Mouse (Mus musculus): Measurements from ENCODE around the gene Sncg. TPM values are rescaled to one million over a fixed set of nuclear protein-coding genes. Genes with fewer than 3 reads are reported as not detected.
"Not testable (repeated sequence)": the region's sequence is repeated elsewhere in the genome, so short reads cannot be mapped to it uniquely, and the experiment has no call there.

Gene Sncg
- polyA plus RNA-seq (2015; fragmentation: Nextera tagmentation; extraction: Ambion mirVana), result 6.8 and 8.0 TPM in 2 replicates

DNA sequence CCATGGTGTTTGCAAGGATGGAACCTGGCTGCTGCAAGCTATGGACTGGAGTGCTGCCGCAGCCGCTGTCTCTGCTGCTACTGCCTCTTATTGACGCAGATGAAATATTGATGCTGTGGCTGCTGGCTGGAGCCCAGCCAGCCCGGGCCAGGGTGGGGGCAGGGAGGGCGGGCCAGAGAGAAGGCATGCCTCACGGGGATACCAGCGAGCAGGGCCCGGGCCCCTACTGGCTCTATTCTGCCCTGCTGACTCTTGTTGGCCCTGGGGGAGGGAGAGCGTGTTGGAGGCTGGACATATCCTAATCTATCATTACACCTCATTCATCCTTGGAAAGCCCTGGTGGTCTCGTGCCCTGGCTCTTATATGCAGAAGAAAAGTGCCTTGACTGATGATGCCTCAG, at the start of gene Sncg:
TSS of gene Sncg (minus strand) at position 213 of the 400 bp plus-strand sequence.
- H3K27ac ChIP-seq (ENCODE audit: low read length), result 0 out of 2 replicates have a peak within 1 kb of the TSS, but pooled peaks have one; percentile 43
- H3K4me2 ChIP-seq (ENCODE audit: low read depth, low read length), result peak within 1 kb of the TSS; percentile 49
- no peaks in the 10 kb centered on the region for H3K27me3 ChIP-seq (ENCODE audit: control insufficient read depth, insufficient read depth, low read depth, low read length)
- H3K4me1 ChIP-seq (replicated peaks; ENCODE audit: control insufficient read depth, insufficient read depth, low read length), result peaks cover 24% of the 10 kb centered on the region
- no peaks in the 10 kb centered on the region for H3K36me3 ChIP-seq (ENCODE audit: control insufficient read depth, insufficient read depth, low read length)
- 19% methylated on average over 10 of the region's 10 CpGs for WGBS
- peak; percentile 48; the same call in 1 of the 2 replicates for ATAC-seq (ENCODE audit: low read depth)
- H3K4me3 ChIP-seq (ENCODE audit: low read length), result peak within 1 kb of the TSS; percentile 40
- 0 out of 2 replicates have a peak within 1 kb of the TSS, but pooled peaks have one; percentile 20 for H3K9ac ChIP-seq (ENCODE audit: low read length)
- H3K9me3 ChIP-seq (ENCODE audit: control insufficient read depth, low read length), result no peaks in the 10 kb centered on the region

GRCm38 (mm10) chr14:34421078-34421477, 46.5 kb upstream of the Sncg start:
- Histone ChIP-seq H3K9me3 (ENCODE audit: control insufficient read depth, low read length) (no peaks in the 10 kb centered on the region), H3K4me1 (replicated peaks; ENCODE audit: control insufficient read depth, insufficient read depth, low read length) (no peaks in the 10 kb centered on the region), H3K4me2 (ENCODE audit: low read depth, low read length) (no peak overlapping the region), H3K4me3 (ENCODE audit: low read length) (no peak overlapping the region), H3K9ac (ENCODE audit: low read length) (no peak overlapping the region), H3K27me3 (ENCODE audit: control insufficient read depth, insufficient read depth, low read depth, low read length) (no peaks in the 10 kb centered on the region), H3K36me3 (ENCODE audit: control insufficient read depth, insufficient read depth, low read length) (peaks cover 26% of the 10 kb centered on the region), H3K27ac (ENCODE audit: low read length) (no peak overlapping the region)
- WGBS, result 92% methylated on average over 1 of the region's 1 CpGs
- no peak for ATAC-seq (ENCODE audit: low read depth)

- Histone ChIP-seq H3K4me2 (ENCODE audit: low read depth, low read length) (no peak overlapping the region), H3K27me3 (ENCODE audit: control insufficient read depth, insufficient read depth, low read depth, low read length) (no peaks in the 10 kb centered on the region), H3K4me3 (ENCODE audit: low read length) (no peak overlapping the region), H3K27ac (ENCODE audit: low read length) (no peak overlapping the region), H3K4me1 (replicated peaks; ENCODE audit: control insufficient read depth, insufficient read depth, low read length) (no peaks in the 10 kb centered on the region), H3K9me3 (ENCODE audit: control insufficient read depth, low read length) (no peaks in the 10 kb centered on the region), H3K36me3 (ENCODE audit: control insufficient read depth, insufficient read depth, low read length) (peaks cover 38% of the 10 kb centered on the region), H3K9ac (ENCODE audit: low read length) (no peak overlapping the region)
- no peak for ATAC-seq (ENCODE audit: low read depth)
- 85% methylated on average over 5 of the region's 5 CpGs for WGBS
Observed at GRCm38 (mm10) chr14:34417501-34417900, 42.9 kb upstream of the Sncg start.

- H3K4me3 ChIP-seq (ENCODE audit: low read length); H3K4me2 ChIP-seq (ENCODE audit: low read depth, low read length); ATAC-seq (ENCODE audit: low read depth); H3K27ac ChIP-seq (ENCODE audit: low read length); H3K4me1 ChIP-seq (replicated peaks; ENCODE audit: control insufficient read depth, insufficient read depth, low read length); H3K9ac ChIP-seq (ENCODE audit: low read length); H3K27me3 ChIP-seq (ENCODE audit: control insufficient read depth, insufficient read depth, low read depth, low read length); H3K9me3 ChIP-seq (ENCODE audit: control insufficient read depth, low read length): not testable (repeated sequence)
- WGBS, result 96% methylated on average over 4 of the region's 4 CpGs
- peaks cover 37% of the 10 kb centered on the region for H3K36me3 ChIP-seq (ENCODE audit: control insufficient read depth, insufficient read depth, low read length)
Observed at GRCm38 (mm10) chr14:34416946-34417345, 42.4 kb upstream of the Sncg start.

DNA sequence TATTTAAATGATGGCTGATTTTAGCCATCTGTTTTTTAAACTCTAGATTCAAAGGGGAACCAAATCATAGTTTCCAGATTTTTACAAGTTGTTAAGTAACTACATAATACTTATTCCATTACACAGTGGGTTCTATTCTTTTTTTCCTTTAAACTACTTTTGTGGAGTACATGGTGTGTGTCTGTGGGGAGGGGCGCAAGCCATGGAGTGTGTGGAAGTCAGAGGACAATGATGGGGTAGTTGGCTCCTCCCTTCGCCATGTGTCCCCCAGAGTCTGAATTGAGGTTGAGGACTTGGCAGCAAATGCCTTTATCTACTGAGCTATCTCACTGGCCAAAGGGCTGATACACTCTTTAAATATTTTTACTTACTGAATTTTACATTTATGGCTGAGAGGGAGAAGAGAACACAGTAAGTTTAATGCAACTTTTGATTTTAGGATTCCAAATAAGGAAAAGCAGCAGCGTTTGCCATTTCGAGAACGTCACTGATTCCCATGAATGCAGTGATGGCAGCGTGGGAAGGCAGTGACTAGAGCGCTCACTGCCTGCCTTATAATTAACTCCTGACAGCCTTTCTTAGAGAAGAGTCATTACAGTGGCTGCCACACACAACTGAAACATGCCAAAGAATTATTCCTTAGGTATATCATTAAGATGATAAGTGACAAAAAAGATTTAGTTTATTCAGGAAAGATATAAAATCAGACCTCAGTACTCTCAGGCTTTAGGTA, 37.7 kb upstream of the Sncg start:
- Histone ChIP-seq H3K9ac (ENCODE audit: low read length) (no peak overlapping the region), H3K4me1 (replicated peaks; ENCODE audit: control insufficient read depth, insufficient read depth, low read length) (no peaks in the 10 kb centered on the region), H3K4me2 (ENCODE audit: low read depth, low read length) (no peak overlapping the region), H3K9me3 (ENCODE audit: control insufficient read depth, low read length) (no peaks in the 10 kb centered on the region), H3K27me3 (ENCODE audit: control insufficient read depth, insufficient read depth, low read depth, low read length) (no peaks in the 10 kb centered on the region), H3K4me3 (ENCODE audit: low read length) (no peak overlapping the region), H3K27ac (ENCODE audit: low read length) (no peak overlapping the region), H3K36me3 (ENCODE audit: control insufficient read depth, insufficient read depth, low read length) (peaks cover 35% of the 10 kb centered on the region)
- no peak for ATAC-seq (ENCODE audit: low read depth)
- WGBS, result 93% methylated on average over 7 of the region's 7 CpGs

- H3K36me3 ChIP-seq (ENCODE audit: control insufficient read depth, insufficient read depth, low read length), result peaks cover 41% of the 10 kb centered on the region
- WGBS, result 90% methylated on average over 6 of the region's 6 CpGs
- no peak overlapping the region for H3K4me3 ChIP-seq (ENCODE audit: low read length)
Observed at GRCm38 (mm10) chr14:34410716-34411115, 36.1 kb upstream of the Sncg start.

GRCm38 (mm10) chr14:34403424-34403823, 28.8 kb upstream of the Sncg start:
- Histone ChIP-seq H3K4me1 (replicated peaks; ENCODE audit: control insufficient read depth, insufficient read depth, low read length) (no peaks in the 10 kb centered on the region), H3K4me3 (ENCODE audit: low read length) (no peak overlapping the region), H3K9me3 (ENCODE audit: control insufficient read depth, low read length) (no peaks in the 10 kb centered on the region), H3K27ac (ENCODE audit: low read length) (no peak overlapping the region), H3K27me3 (ENCODE audit: control insufficient read depth, insufficient read depth, low read depth, low read length) (no peaks in the 10 kb centered on the region), H3K36me3 (ENCODE audit: control insufficient read depth, insufficient read depth, low read length) (peaks cover 31% of the 10 kb centered on the region), H3K4me2 (ENCODE audit: low read depth, low read length) (no peak overlapping the region), H3K9ac (ENCODE audit: low read length) (no peak overlapping the region)
- no peak for ATAC-seq (ENCODE audit: low read depth)
- 91% methylated on average over 7 of the region's 7 CpGs for WGBS

More at GRCm38 (mm10) chr14:34410716-34411115, 36.1 kb upstream of the Sncg start:
- ATAC-seq (ENCODE audit: low read depth), result no peak
- Histone ChIP-seq H3K27ac (ENCODE audit: low read length) (no peak overlapping the region), H3K9me3 (ENCODE audit: control insufficient read depth, low read length) (no peaks in the 10 kb centered on the region), H3K4me2 (ENCODE audit: low read depth, low read length) (no peak overlapping the region), H3K4me1 (replicated peaks; ENCODE audit: control insufficient read depth, insufficient read depth, low read length) (no peaks in the 10 kb centered on the region), H3K27me3 (ENCODE audit: control insufficient read depth, insufficient read depth, low read depth, low read length) (no peaks in the 10 kb centered on the region), H3K9ac (ENCODE audit: low read length) (no peak overlapping the region)

- Histone ChIP-seq H3K4me1 (replicated peaks; ENCODE audit: control insufficient read depth, insufficient read depth, low read length) (no peaks in the 10 kb centered on the region), H3K27me3 (ENCODE audit: control insufficient read depth, insufficient read depth, low read depth, low read length) (no peaks in the 10 kb centered on the region), H3K9ac (ENCODE audit: low read length) (no peak overlapping the region), H3K9me3 (ENCODE audit: control insufficient read depth, low read length) (no peaks in the 10 kb centered on the region), H3K27ac (ENCODE audit: low read length) (no peak overlapping the region), H3K4me3 (ENCODE audit: low read length) (no peak overlapping the region), H3K4me2 (ENCODE audit: low read depth, low read length) (no peak overlapping the region), H3K36me3 (ENCODE audit: control insufficient read depth, insufficient read depth, low read length) (peaks cover 29% of the 10 kb centered on the region)
- ATAC-seq (ENCODE audit: low read depth), result no peak
- WGBS, result 48% methylated on average over 8 of the region's 8 CpGs
Observed at GRCm38 (mm10) chr14:34402871-34403270, 28.3 kb upstream of the Sncg start.

DNA sequence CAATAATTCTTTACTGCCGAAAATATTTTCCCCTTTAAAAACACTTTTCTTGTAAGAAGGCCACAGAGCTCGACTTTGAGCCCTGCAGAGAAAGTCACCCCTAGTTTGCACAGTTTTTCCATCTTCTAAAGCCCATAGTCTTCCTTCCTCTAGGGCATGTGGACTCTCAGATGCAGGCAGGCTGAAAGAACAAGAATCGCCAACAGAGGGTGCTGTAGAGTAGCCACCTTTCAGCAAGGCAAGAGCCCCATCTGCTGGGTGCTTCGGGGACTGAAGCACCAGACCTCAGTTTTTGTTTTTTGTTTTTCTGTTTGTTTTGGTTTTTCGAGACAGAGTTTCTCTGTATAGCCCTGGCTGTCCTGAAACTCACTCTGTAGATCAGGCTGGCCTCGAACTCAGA, 26.5 kb upstream of the Sncg start:
- H3K4me3 ChIP-seq (ENCODE audit: low read length), result no peak overlapping the region
- H3K27me3 ChIP-seq (ENCODE audit: control insufficient read depth, insufficient read depth, low read depth, low read length), result no peaks in the 10 kb centered on the region
- no peak overlapping the region for H3K9ac ChIP-seq (ENCODE audit: low read length)
- no peak overlapping the region for H3K4me2 ChIP-seq (ENCODE audit: low read depth, low read length)
- ATAC-seq (ENCODE audit: low read depth), result no peak
- H3K9me3 ChIP-seq (ENCODE audit: control insufficient read depth, low read length), result no peaks in the 10 kb centered on the region
- H3K27ac ChIP-seq (ENCODE audit: low read length), result no peak overlapping the region
- H3K36me3 ChIP-seq (ENCODE audit: control insufficient read depth, insufficient read depth, low read length), result peaks cover 17% of the 10 kb centered on the region
- H3K4me1 ChIP-seq (replicated peaks; ENCODE audit: control insufficient read depth, insufficient read depth, low read length), result no peaks in the 10 kb centered on the region
- WGBS, result 52% methylated on average over 6 of the region's 6 CpGs

Measured in lung, embryonic 16.5 days (tissue).